ENCODE assay signal across 22 mouse cellular contexts in the genomic region with DNA sequence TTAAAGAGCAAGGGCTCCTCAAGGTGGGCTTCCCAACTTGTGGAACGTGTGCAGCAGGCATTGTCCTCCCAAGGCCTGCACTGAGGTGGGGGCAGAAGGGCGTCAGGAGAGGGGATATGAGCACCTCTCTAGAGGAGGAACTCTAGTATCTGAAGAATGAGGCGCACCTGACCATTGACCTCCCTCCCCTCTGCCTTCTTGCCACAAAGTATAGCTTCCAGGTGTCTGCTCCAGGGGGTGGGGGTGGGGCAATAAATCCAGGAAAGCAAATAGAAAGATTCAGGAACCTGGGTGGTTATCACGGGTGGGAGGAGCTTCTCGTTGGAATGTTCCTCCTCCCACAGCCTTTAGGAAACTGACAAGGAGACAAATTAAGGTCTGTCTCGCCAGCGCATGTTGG. TPM values are rescaled to one million over a fixed set of nuclear protein-coding genes. Genes with fewer than 3 reads are reported as not detected.
"Had no signal": no experiment of that assay in that cellular context is flagged by ENCODE, and none has a peak within 500 bp of the region (broad histone marks: within the 10 kb centered on the region; RNA-seq: fewer than 3 reads in every experiment).

No protein-coding gene starts in this region.

- DNase-seq: kidney, adult 8-10 months; kidney, postnatal 36 days; liver; lung, adult 18-20 months; lung, postnatal 10 days; lung, postnatal 4 days; retina, postnatal 1 day; right cerebral cortex, postnatal 4 days; spleen, adult 18-20 months; thymus, postnatal 36 days had no signal

- H3K9ac ChIP-seq: limb, embryonic 12.5 days; liver, embryonic 14.5 days; midbrain, embryonic 15.5 days; neural tube, embryonic 12.5 days had no signal

- ATAC-seq: midbrain, embryonic 15.5 days had no signal

- H3K4me3 ChIP-seq: layer of hippocampus, adult 2 months; limb, embryonic 12.5 days; midbrain, embryonic 15.5 days; neural tube, embryonic 12.5 days had no signal

- H3K9me3 ChIP-seq: limb, embryonic 12.5 days; midbrain, embryonic 15.5 days; neural tube, embryonic 12.5 days had no signal

- H3K27me3 ChIP-seq: limb, embryonic 12.5 days; midbrain, embryonic 15.5 days; neural tube, embryonic 12.5 days had no signal

- H3K36me3 ChIP-seq: limb, embryonic 12.5 days; midbrain, embryonic 15.5 days; neural tube, embryonic 12.5 days had no signal

- H3K27ac ChIP-seq: layer of hippocampus, adult 2 months; limb, embryonic 12.5 days; liver, embryonic 14.5 days; midbrain, embryonic 15.5 days; neural tube, embryonic 12.5 days had no signal

- H3K4me2 ChIP-seq: limb, embryonic 12.5 days; midbrain, embryonic 11.5 days; midbrain, embryonic 15.5 days; neural tube, embryonic 12.5 days had no signal

RNA-seq across cellular contexts. Expression of a gene that starts 2.0 kb away (rescaled TPM):
- total RNA-seq: layer of hippocampus, adult 2 months; layer of hippocampus, postnatal 10 days; left cerebral cortex, postnatal 36 days; monocyte, adult 5-6 weeks had no signal
- polyA plus RNA-seq: kidney, embryonic 16.5 days; limb, embryonic 12.5 days; liver, embryonic 14.5 days; midbrain, embryonic 11.5 days; midbrain, embryonic 15.5 days; neural tube, embryonic 12.5 days; testis, adult 2 months had no signal

RNA-seq across cellular contexts. Expression of a gene that starts 41.7 kb away (rescaled TPM):
- total RNA-seq: megakaryocyte, adult 5-6 weeks; monocyte, adult 5-6 weeks had no signal
- polyA plus RNA-seq: liver, embryonic 14.5 days had no signal
